Mouse (Mus musculus): ENCODE data around the gene Vac14.

Vac14 gene

GRCm38 (mm10) chr8:110749500-110750170 is 131.2 kb downstream of the Vac14 start:
- peak; percentile 88 for DNase-seq (ENCODE audit: low spot score)

- DNase-seq (ENCODE audit: low spot score): no peak
Observed at GRCm38 (mm10) chr8:110750269-110750668, 131.9 kb downstream of the Vac14 start.

GRCm38 (mm10) chr8:110751490-110751889 is 133.1 kb downstream of the Vac14 start:
- DNase-seq (ENCODE audit: low spot score): no peak

- peak; percentile 30 for DNase-seq (ENCODE audit: low spot score)
Observed at GRCm38 (mm10) chr8:110754713-110755112, 136.3 kb downstream of the Vac14 start.

- no peak for DNase-seq (ENCODE audit: low spot score)
Observed at GRCm38 (mm10) chr8:110755511-110756170, 137.3 kb downstream of the Vac14 start.

GRCm38 (mm10) chr8:110756196-110756595 is 137.8 kb downstream of the Vac14 start:
- DNase-seq (ENCODE audit: low spot score): no peak

DNA sequence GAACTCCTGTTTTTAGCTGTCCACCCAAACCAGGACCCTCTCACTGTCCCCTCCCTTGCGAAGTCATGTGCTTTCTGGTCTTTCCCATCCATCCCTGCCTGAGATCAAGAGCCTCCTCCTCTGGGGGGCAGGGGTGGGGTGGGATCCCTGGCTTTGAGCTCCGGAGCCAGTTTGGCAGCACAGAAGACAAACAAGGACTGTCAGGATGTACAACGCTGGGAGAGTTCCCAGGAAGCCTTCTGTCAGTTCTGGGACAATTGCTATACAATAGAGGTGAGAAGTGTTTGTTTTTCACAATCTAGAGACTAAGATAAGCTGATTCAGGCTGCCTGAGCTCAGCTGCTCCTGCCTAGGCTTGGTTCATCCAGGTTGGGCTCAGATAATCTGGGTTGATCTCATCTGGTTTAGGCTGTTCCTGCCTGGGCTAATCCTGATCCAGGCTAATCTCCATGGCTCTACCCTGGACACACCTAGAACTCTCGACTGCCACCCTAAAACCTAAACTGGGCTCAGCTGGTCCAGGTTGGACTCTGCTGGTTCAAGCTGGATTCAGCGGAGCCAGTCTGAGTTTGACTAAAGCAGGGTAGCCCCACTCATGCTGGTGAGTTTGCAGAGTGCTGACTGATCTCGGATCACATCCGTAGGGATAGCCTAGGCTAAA is 142.0 kb downstream of the Vac14 start:
- no peak for DNase-seq (ENCODE audit: low spot score)

- no peak for DNase-seq (ENCODE audit: low spot score)
Observed at GRCm38 (mm10) chr8:110761185-110761584, 142.8 kb downstream of the Vac14 start.

DNA sequence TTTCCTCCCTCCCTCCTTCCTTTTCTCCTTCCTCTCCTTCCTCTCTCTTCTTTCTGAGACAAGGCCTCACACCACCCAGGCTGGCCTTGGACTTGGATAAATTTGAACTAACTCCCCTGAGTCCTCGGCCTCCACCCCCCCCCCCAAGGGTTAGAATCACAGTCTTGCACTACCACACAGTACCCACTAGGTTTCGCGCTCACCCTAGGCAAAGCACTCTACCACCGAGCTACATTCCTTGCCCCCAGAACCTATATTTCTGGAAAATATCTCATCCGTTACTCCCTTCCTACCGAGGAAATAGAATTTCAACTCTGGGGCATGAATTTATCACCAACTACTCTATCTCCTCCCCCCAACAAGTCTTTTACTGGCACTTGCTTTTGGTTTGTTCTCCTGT is 143.6 kb downstream of the Vac14 start:
- peak; percentile 19 for DNase-seq (ENCODE audit: low spot score)

DNA sequence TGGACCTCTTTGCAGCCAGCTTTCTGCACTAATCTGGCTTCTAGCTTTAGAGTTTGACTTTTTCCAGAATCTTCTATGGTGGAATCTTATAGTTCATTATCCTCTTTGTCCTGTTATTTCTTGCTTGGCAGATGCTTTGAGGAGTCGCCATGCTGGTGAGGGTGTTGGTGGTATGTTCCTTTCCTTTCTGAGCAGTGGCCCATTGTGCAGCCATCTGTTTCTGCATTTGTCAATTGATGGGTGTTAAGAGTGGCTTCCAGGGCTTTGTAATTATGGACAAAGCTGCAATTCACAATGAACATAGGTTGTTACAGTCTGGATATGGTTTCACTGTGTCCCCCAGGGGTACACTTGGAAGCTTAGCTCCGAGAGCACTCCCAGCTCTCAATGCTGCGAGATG is 146.3 kb downstream of the Vac14 start:
- DNase-seq (ENCODE audit: low spot score): no peak

DNA sequence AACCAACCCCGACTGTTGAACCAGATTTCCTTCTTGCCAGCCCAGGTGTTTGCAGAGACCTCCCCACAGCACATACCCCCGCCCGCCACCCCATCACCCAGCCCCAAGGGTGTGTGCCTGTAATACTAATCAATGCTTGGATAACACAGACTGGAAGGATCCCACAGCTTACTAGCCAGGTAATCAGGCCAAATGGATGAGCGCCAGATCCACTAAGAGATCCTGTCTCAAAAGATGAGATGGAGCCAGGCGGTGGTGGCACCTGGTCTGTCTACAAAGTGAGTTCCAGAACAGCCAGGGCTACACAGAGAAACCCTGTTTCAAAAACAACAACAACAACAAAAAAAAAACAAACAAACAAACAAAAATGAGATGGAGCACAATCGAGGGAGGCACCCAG is 148.9 kb downstream of the Vac14 start:
- no peak for DNase-seq (ENCODE audit: low spot score)

All from MN1 (cell line).